Mouse (Mus musculus) liver, embryonic 13.5 days (tissue): Measurements from ENCODE around the gene Baz1b. TPM values are rescaled to one million over a fixed set of nuclear protein-coding genes. Genes with fewer than 3 reads are reported as not detected.

Experiments used
- ATAC-seq: fragments of 200-750 bp; cut with Nextera tagmentation; 2 replicates; pipeline ENCODE4 v1.8.0; 2017; ENCODE audit warnings: low read depth, mild to moderate bottlenecking, moderate number of reproducible peaks, moderate library complexity
- DNase-seq: peaks from one replicate; pipeline ENCODE4 v3.0.0; 2022
- H3K27ac ChIP-seq: fragments of 300-500 bp; sonication (generic); 2 replicates; pipeline ENCODE4 v1.5.1; 2015; ENCODE audit warnings: moderate library complexity, mild to moderate bottlenecking, inconsistent platforms
- H3K27me3 ChIP-seq: fragments of 300-500 bp; sonication (generic); 2 replicates; pipeline ENCODE4 v1.6.1; 2015; ENCODE audit warnings: mild to moderate bottlenecking, inconsistent platforms
- H3K36me3 ChIP-seq: fragments of 300-500 bp; sonication (generic); 2 replicates; pipeline ENCODE4 v1.6.1; 2015; ENCODE audit warnings: mild to moderate bottlenecking, inconsistent platforms
- H3K4me1 ChIP-seq: fragments of 300-500 bp; sonication (generic); replicated peaks from 2 replicates; pipeline ENCODE4 v1.6.1; 2015; ENCODE audit warnings: inconsistent platforms
- H3K4me2 ChIP-seq: fragments of 300-500 bp; sonication (generic); 2 replicates; pipeline ENCODE4 v1.6.1; 2015; ENCODE audit warnings: inconsistent platforms, mild to moderate bottlenecking, moderate library complexity
- H3K4me3 ChIP-seq: fragments of 300-500 bp; sonication (generic); replicated peaks from 2 replicates; pipeline ENCODE4 v1.5.1; 2015; ENCODE audit warnings: mild to moderate bottlenecking, inconsistent platforms
- H3K9ac ChIP-seq: fragments of 300-500 bp; sonication (generic); 2 replicates; pipeline ENCODE4 v1.6.1; 2015; ENCODE audit warnings: mild to moderate bottlenecking, inconsistent platforms
- H3K9me3 ChIP-seq: fragments of 300-500 bp; sonication (generic); replicated peaks from 2 replicates; pipeline ENCODE4 v1.6.1; 2016; ENCODE audit warnings: inconsistent platforms
- WGBS: fragments of 180-500 bp; shearing (Covaris S2); methylation state at CpG from one replicate; pipeline ENCODE4 v1.1.7; 2015; ENCODE audit not compliant: insufficient replicate concordance; 5-methylcytosine and 5-hydroxymethylcytosine counted together
- polyA plus RNA-seq: library from polyadenylated mRNA; unstranded; fragments of >200 nt; fragmentation: Nextera tagmentation; extraction: Ambion mirVana; gene quantifications from 2 replicates; pipeline ENCODE4 v1.2.1, GENCODE M21; 2015

The Baz1b gene
- polyA plus RNA-seq, result 21.4 and 23.8 TPM in 2 replicates

- under 1% methylated on average over 57 of the region's 57 CpGs for WGBS
- ATAC-seq (peak; percentile 94), DNase-seq (peak; percentile 98)
- Histone ChIP-seq H3K4me2 (peak within 1 kb of the TSS; percentile 83), H3K9ac (peak within 1 kb of the TSS; percentile 98), H3K27ac (peak within 1 kb of the TSS; percentile 96), H3K9me3 (no peaks in the 10 kb centered on the region), H3K27me3 (no peaks in the 10 kb centered on the region), H3K4me1 (peaks cover 55% of the 10 kb centered on the region), H3K4me3 (peak within 1 kb of the TSS; percentile 99), H3K36me3 (peaks cover 36% of the 10 kb centered on the region)
These were observed at the start of gene Baz1b for GRCm38 (mm10) chr5:135186621-135187348. TSS of gene Baz1b (plus strand) at chr5:135187264.

- no peak overlapping the region for H3K4me2 ChIP-seq
- whole genome bisulfite sequencing, result 63% methylated on average over 2 of the region's 2 CpGs
- peaks cover 5% of the 10 kb centered on the region; the same call in 1 of the 2 replicates for H3K27me3 ChIP-seq
These were observed 47.2 kb upstream of the Baz1b start for GRCm38 (mm10) chr5:135139881-135140280.

GRCm38 (mm10) chr5:135144469-135144868, 42.6 kb upstream of the Baz1b start:
- no peak overlapping the region for H3K4me2 ChIP-seq
- ATAC-seq (no peak), DNase-seq (no peak)
- no peak overlapping the region for H3K4me3 ChIP-seq
- H3K36me3 ChIP-seq, result no peaks in the 10 kb centered on the region
- H3K4me1 ChIP-seq, result peaks cover 32% of the 10 kb centered on the region
- H3K27me3 ChIP-seq, result no peaks in the 10 kb centered on the region
- H3K9ac ChIP-seq, result no peak overlapping the region
- no peaks in the 10 kb centered on the region for H3K9me3 ChIP-seq
- 19% methylated on average over 4 of the region's 4 CpGs for WGBS
- H3K27ac ChIP-seq, result no peak overlapping the region

More at GRCm38 (mm10) chr5:135139881-135140280, 47.2 kb upstream of the Baz1b start:
- Histone ChIP-seq H3K9ac (no peak overlapping the region), H3K9me3 (no peaks in the 10 kb centered on the region), H3K27ac (no peak overlapping the region), H3K4me1 (peaks cover 9% of the 10 kb centered on the region), H3K4me3 (no peak overlapping the region), H3K36me3 (peaks cover 4% of the 10 kb centered on the region; the same call in 1 of the 2 replicates)
- DNase-seq (no peak), ATAC-seq (no peak)

GRCm38 (mm10) chr5:135145532-135145931, 41.5 kb upstream of the Baz1b start:
- no peak overlapping the region for H3K4me3 ChIP-seq
- no peak overlapping the region for H3K9ac ChIP-seq
- H3K9me3 ChIP-seq, result no peaks in the 10 kb centered on the region
- no peak overlapping the region for H3K27ac ChIP-seq
- DNase-seq, result no peak
- H3K4me2 ChIP-seq, result no peak overlapping the region
- ATAC-seq, result no peak
- peaks cover 35% of the 10 kb centered on the region for H3K4me1 ChIP-seq
- no peaks in the 10 kb centered on the region for H3K27me3 ChIP-seq
- 10% methylated on average over 3 of the region's 3 CpGs for WGBS
- H3K36me3 ChIP-seq, result no peaks in the 10 kb centered on the region

- Histone ChIP-seq H3K9me3 (no peaks in the 10 kb centered on the region), H3K27ac (no peak overlapping the region), H3K27me3 (no peaks in the 10 kb centered on the region), H3K4me3 (no peak overlapping the region), H3K36me3 (no peaks in the 10 kb centered on the region), H3K9ac (no peak overlapping the region), H3K4me1 (peaks cover 39% of the 10 kb centered on the region), H3K4me2 (no peak overlapping the region)
- ATAC-seq, result no peak
- no peak for DNase-seq
These were observed 41.1 kb upstream of the Baz1b start for GRCm38 (mm10) chr5:135145955-135146354.

GRCm38 (mm10) chr5:135148715-135149052, 38.4 kb upstream of the Baz1b start:
- H3K36me3 ChIP-seq, result peaks cover 13% of the 10 kb centered on the region
- H3K27ac ChIP-seq, result peak overlapping the region; percentile 87
- no peaks in the 10 kb centered on the region for H3K27me3 ChIP-seq
- ATAC-seq, result no peak
- WGBS, result 2% methylated on average over 13 of the region's 13 CpGs
- peak overlapping the region; percentile 81 for H3K4me2 ChIP-seq
- no peak for DNase-seq
- peaks cover 48% of the 10 kb centered on the region for H3K4me1 ChIP-seq
- H3K9ac ChIP-seq, result peak overlapping the region; percentile 66
- peak overlapping the region; percentile 84 for H3K4me3 ChIP-seq
- no peaks in the 10 kb centered on the region for H3K9me3 ChIP-seq

GRCm38 (mm10) chr5:135149053-135149819, 37.8 kb upstream of the Baz1b start, which contains the start of gene Tbl2:
TSS of gene Tbl2 (plus strand) at chr5:135149657.
- H3K4me3 ChIP-seq, result peak within 1 kb of the TSS; percentile 84
- peaks cover 18% of the 10 kb centered on the region for H3K36me3 ChIP-seq
- WGBS, result under 1% methylated on average over 62 of the region's 63 CpGs
- peak within 1 kb of the TSS; percentile 81 for H3K4me2 ChIP-seq
- H3K4me1 ChIP-seq, result peaks cover 46% of the 10 kb centered on the region
- no peaks in the 10 kb centered on the region for H3K9me3 ChIP-seq
- no peaks in the 10 kb centered on the region for H3K27me3 ChIP-seq
- ATAC-seq (peak; percentile 97), DNase-seq (peak; percentile 100)
- H3K27ac ChIP-seq, result peak within 1 kb of the TSS; percentile 87
- peak within 1 kb of the TSS; percentile 90 for H3K9ac ChIP-seq

- H3K27me3 ChIP-seq, result no peaks in the 10 kb centered on the region
- under 1% methylated on average over 20 of the region's 23 CpGs for WGBS
- H3K27ac ChIP-seq, result peak overlapping the region; percentile 76
- peaks cover 24% of the 10 kb centered on the region for H3K36me3 ChIP-seq
- peak overlapping the region; percentile 90 for H3K9ac ChIP-seq
- peak overlapping the region; percentile 81 for H3K4me2 ChIP-seq
- no peak for DNase-seq
- peaks cover 40% of the 10 kb centered on the region for H3K4me1 ChIP-seq
- H3K4me3 ChIP-seq, result peak overlapping the region; percentile 84
- ATAC-seq, result no peak
- no peaks in the 10 kb centered on the region for H3K9me3 ChIP-seq
These were observed 37.3 kb upstream of the Baz1b start for GRCm38 (mm10) chr5:135149820-135150178.

- no peak for ATAC-seq
- Histone ChIP-seq H3K4me3 (no peak overlapping the region), H3K4me1 (0 out of 2 replicates have a peak, but pooled peaks cover 4% of the 10 kb centered on the region), H3K36me3 (peaks cover 89% of the 10 kb centered on the region), H3K27me3 (no peaks in the 10 kb centered on the region), H3K9ac (no peak overlapping the region), H3K27ac (no peak overlapping the region), H3K4me2 (no peak overlapping the region), H3K9me3 (no peaks in the 10 kb centered on the region)
- 84% methylated on average over 4 of the region's 4 CpGs for WGBS
- no peak for DNase-seq
These were observed 30.6 kb upstream of the Baz1b start for GRCm38 (mm10) chr5:135156496-135156895.

- Histone ChIP-seq H3K36me3 (peaks cover 62% of the 10 kb centered on the region), H3K4me2 (no peak overlapping the region), H3K27me3 (no peaks in the 10 kb centered on the region), H3K4me3 (no peak overlapping the region), H3K27ac (peak overlapping the region; percentile 25), H3K9ac (no peak overlapping the region), H3K4me1 (peaks cover 4% of the 10 kb centered on the region; the same call in 1 of the 2 replicates), H3K9me3 (no peaks in the 10 kb centered on the region)
- 83% methylated on average over 4 of the region's 4 CpGs for WGBS
- DNase-seq (no peak), ATAC-seq (no peak)
These were observed 25.8 kb upstream of the Baz1b start for GRCm38 (mm10) chr5:135161221-135161620.

- Histone ChIP-seq H3K36me3 (peaks cover 58% of the 10 kb centered on the region), H3K9me3 (no peaks in the 10 kb centered on the region), H3K4me2 (no peak overlapping the region), H3K9ac (no peak overlapping the region), H3K4me3 (no peak overlapping the region), H3K27me3 (no peaks in the 10 kb centered on the region), H3K27ac (peak overlapping the region; percentile 25; the same call in 1 of the 2 replicates), H3K4me1 (peaks cover 4% of the 10 kb centered on the region; the same call in 1 of the 2 replicates)
- no peak for DNase-seq
- no peak for ATAC-seq
- WGBS, result 69% methylated on average over 7 of the region's 7 CpGs
These were observed 25.4 kb upstream of the Baz1b start for GRCm38 (mm10) chr5:135161650-135162049.
